23 mouse cellular contexts compared by ENCODE assay signal in the genomic region with DNA sequence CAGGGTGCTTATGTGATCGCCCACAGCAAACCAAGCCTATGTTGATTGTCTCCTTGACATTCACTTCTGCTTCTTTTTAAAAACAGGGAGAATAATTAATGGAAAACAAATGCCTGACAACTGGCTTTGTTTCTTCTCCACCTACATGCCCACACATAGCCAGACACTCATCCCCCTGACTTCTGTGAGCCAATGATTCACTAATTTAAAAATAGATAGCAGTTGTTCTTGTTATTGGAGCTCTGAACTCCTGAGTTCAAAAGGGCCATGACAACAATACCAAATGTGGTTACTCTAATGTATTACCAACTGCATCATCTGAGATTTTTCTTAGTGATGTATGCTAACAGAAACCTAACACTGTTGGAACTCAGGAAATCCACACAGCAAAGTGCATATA. TPM values are rescaled to one million over a fixed set of nuclear protein-coding genes. Genes with fewer than 3 reads are reported as not detected.
"Had no signal": no experiment of that assay in that cellular context is flagged by ENCODE, and none has a peak within 500 bp of the region (broad histone marks: within the 10 kb centered on the region; RNA-seq: fewer than 3 reads in every experiment).

No protein-coding gene starts in this region.

- DNase-seq: kidney, adult 11 months; kidney, adult 8-10 months; kidney, postnatal 10 days; kidney, postnatal 36 days; left cerebral cortex, postnatal 4 days; lung, adult 18-20 months; lung, postnatal 14 days; lung, postnatal 4 days; midbrain, embryonic 14.5 days; retina, postnatal 1 day; thymus, adult 18-20 months; thymus, postnatal 36 days had no signal

- H3K36me3 ChIP-seq: kidney, embryonic 15.5 days; limb, embryonic 12.5 days; limb, embryonic 15.5 days; liver, embryonic 12.5 days; liver, embryonic 15.5 days; neural tube, embryonic 12.5 days; neural tube, embryonic 15.5 days had no signal

- H3K27me3 ChIP-seq: kidney, embryonic 15.5 days; limb, embryonic 12.5 days; limb, embryonic 15.5 days; liver, embryonic 12.5 days; liver, embryonic 15.5 days; neural tube, embryonic 12.5 days; neural tube, embryonic 15.5 days had no signal

- H3K4me2 ChIP-seq: kidney, embryonic 15.5 days; limb, embryonic 12.5 days; limb, embryonic 15.5 days; liver, embryonic 12.5 days; liver, embryonic 15.5 days; midbrain, embryonic 11.5 days; neural tube, embryonic 12.5 days; neural tube, embryonic 15.5 days had no signal

- H3K4me3 ChIP-seq: kidney, embryonic 15.5 days; limb, embryonic 12.5 days; limb, embryonic 15.5 days; liver, embryonic 12.5 days; liver, embryonic 15.5 days; neural tube, embryonic 12.5 days; neural tube, embryonic 15.5 days had no signal

RNA-seq across cellular contexts. Expression of a gene that starts 49.9 kb away (rescaled TPM):
- total RNA-seq: megakaryocyte progenitor cell, adult 5-6 weeks; megakaryocyte-erythroid progenitor cell, adult 5-6 weeks had no signal
- polyA plus RNA-seq: liver, embryonic 12.5 days; midbrain, embryonic 11.5 days; small intestine, adult 2 months had no signal
